Mouse (Mus musculus) lung, postnatal 0 days (tissue): ENCODE measurements around the gene Atp6v0a1. TPM values are rescaled to one million over a fixed set of nuclear protein-coding genes. Genes with fewer than 3 reads are reported as not detected.

ENCODE experiments used
- ATAC-seq: fragments of 200-750 bp; cut with Nextera tagmentation; 2 replicates; pipeline ENCODE4 v1.8.0; 2017; ENCODE audit warnings: moderate library complexity
- DNase-seq: peaks from one replicate; pipeline ENCODE4 v3.0.0-alpha.2; 2016; ENCODE audit warnings: low spot score
- H3K27ac ChIP-seq: fragments of 300-500 bp; sonication (generic); 2 replicates; pipeline ENCODE4 v1.5.1; 2014; ENCODE audit warnings: antibody characterized with exemption, mild to moderate bottlenecking, low read length, mixed read lengths
- H3K27me3 ChIP-seq: fragments of 300-500 bp; sonication (generic); replicated peaks from 2 replicates; pipeline ENCODE4 v1.6.1; 2014; ENCODE audit warnings: low read length, mixed read lengths; ENCODE audit not compliant: insufficient read depth
- H3K36me3 ChIP-seq: fragments of 300-500 bp; sonication (generic); 2 replicates; pipeline ENCODE4 v1.6.1; 2014; ENCODE audit warnings: low read length, mixed read lengths; ENCODE audit not compliant: insufficient read depth
- H3K4me1 ChIP-seq: fragments of 300-500 bp; sonication (generic); 2 replicates; pipeline ENCODE4 v1.6.1; 2014; ENCODE audit warnings: antibody characterized with exemption, low read depth, low read length, mixed read lengths; ENCODE audit not compliant: insufficient read depth
- H3K4me2 ChIP-seq: fragments of 300-500 bp; sonication (generic); replicated peaks from 2 replicates; pipeline ENCODE4 v1.6.1; 2014; ENCODE audit warnings: low read depth, mild to moderate bottlenecking, low read length, moderate library complexity, mixed read lengths
- H3K4me3 ChIP-seq: fragments of 300-500 bp; sonication (generic); 2 replicates; pipeline ENCODE4 v1.5.1; 2014; ENCODE audit warnings: low read depth, low read length
- H3K9ac ChIP-seq: fragments of 300-500 bp; sonication (generic); replicated peaks from 2 replicates; pipeline ENCODE4 v1.6.1; 2014; ENCODE audit warnings: low read depth, mild to moderate bottlenecking
- H3K9me3 ChIP-seq: fragments of 300-500 bp; sonication (generic); 2 replicates; pipeline ENCODE4 v1.6.1; 2016; ENCODE audit warnings: low read length, mixed read lengths
- CTCF ChIP-seq: IDR thresholded peaks from 2 replicates; pipeline ENCODE4 v1.5.1; 2016; ENCODE audit warnings: antibody characterized with exemption, mild to moderate bottlenecking
- EP300 ChIP-seq: IDR thresholded peaks from 2 replicates; pipeline ENCODE4 v1.6.1; 2016; ENCODE audit warnings: antibody characterized with exemption, mild to moderate bottlenecking, control low read depth
- WGBS: fragments of 180-500 bp; shearing (Covaris S2); extraction: QIAGEN DNeasy Blood & Tissue Kit; methylation state at CpG from one replicate; pipeline ENCODE4 v1.1.7; 2014; 5-methylcytosine and 5-hydroxymethylcytosine counted together
- polyA plus RNA-seq: library from polyadenylated mRNA; unstranded; fragments of >200 nt; fragmentation: Nextera tagmentation; extraction: Ambion mirVana; gene quantifications from 2 replicates; pipeline ENCODE4 v1.2.1, GENCODE M21; 2015

Atp6v0a1 gene
- polyA plus RNA-seq, 1 experiment from 2014 or later = 51.3 TPM

- peaks cover 46% of the 10 kb centered on the region for H3K36me3 ChIP-seq
- H3K9ac ChIP-seq = no peak overlapping the region
- 88% methylated on average over 10 of the region's 10 CpGs for WGBS
These were observed 28.5 kb downstream of the Atp6v0a1 start for GRCm38 (mm10) chr11:101037795-101038194.

GRCm38 (mm10) chr11:101045826-101046225 lies 36.6 kb downstream of the Atp6v0a1 start:
- H3K9ac ChIP-seq = no peak overlapping the region
- H3K27ac ChIP-seq = no peak overlapping the region
- ATAC-seq (no peak), DNase-seq (no peak)
- H3K9me3 ChIP-seq = no peaks in the 10 kb centered on the region
- peaks cover 90% of the 10 kb centered on the region for H3K36me3 ChIP-seq
- no peaks in the 10 kb centered on the region for H3K27me3 ChIP-seq
- no peak for TF ChIP-seq EP300
- no peak for TF ChIP-seq CTCF
- no peak overlapping the region for H3K4me2 ChIP-seq
- no peak overlapping the region for H3K4me3 ChIP-seq
- H3K4me1 ChIP-seq = no peaks in the 10 kb centered on the region
- 84% methylated on average over 4 of the region's 4 CpGs for WGBS

More at GRCm38 (mm10) chr11:101037795-101038194, 28.5 kb downstream of the Atp6v0a1 start:
- TF ChIP-seq CTCF (no peak), EP300 (no peak)
- H3K4me2 ChIP-seq = no peak overlapping the region
- DNase-seq (no peak), ATAC-seq (no peak)
- H3K27ac ChIP-seq = no peak overlapping the region
- no peak overlapping the region for H3K4me3 ChIP-seq
- H3K27me3 ChIP-seq = no peaks in the 10 kb centered on the region
- H3K4me1 ChIP-seq = no peaks in the 10 kb centered on the region
- no peaks in the 10 kb centered on the region for H3K9me3 ChIP-seq

GRCm38 (mm10) chr11:101046440-101046839 lies 37.2 kb downstream of the Atp6v0a1 start:
- TF ChIP-seq EP300 = no peak
- no peak for TF ChIP-seq CTCF
- no peak for ATAC-seq
- no peaks in the 10 kb centered on the region for H3K9me3 ChIP-seq
- no peak for DNase-seq
- H3K36me3 ChIP-seq = peaks cover 84% of the 10 kb centered on the region
- no peaks in the 10 kb centered on the region for H3K27me3 ChIP-seq
- H3K4me1 ChIP-seq = no peaks in the 10 kb centered on the region
- no peak overlapping the region for H3K27ac ChIP-seq
- no peak overlapping the region for H3K4me2 ChIP-seq
- 53% methylated on average over 9 of the region's 9 CpGs for WGBS
- no peak overlapping the region for H3K9ac ChIP-seq
- H3K4me3 ChIP-seq = no peak overlapping the region

GRCm38 (mm10) chr11:101047502-101047901 lies 38.2 kb downstream of the Atp6v0a1 start:
- Histone ChIP-seq H3K36me3 (peaks cover 79% of the 10 kb centered on the region), H3K9me3 (no peaks in the 10 kb centered on the region)

GRCm38 (mm10) chr11:101050359-101050758 lies 41.1 kb downstream of the Atp6v0a1 start:
- no peak overlapping the region for H3K4me2 ChIP-seq

More at GRCm38 (mm10) chr11:101047502-101047901, 38.2 kb downstream of the Atp6v0a1 start:
- 0 out of 2 replicates have a peak, but pooled peaks cover 2% of the 10 kb centered on the region for H3K4me1 ChIP-seq
- no peak overlapping the region for H3K27ac ChIP-seq
- H3K4me2 ChIP-seq = no peak overlapping the region
- 86% methylated on average over 3 of the region's 3 CpGs for WGBS
- DNase-seq = no peak
- no peak for TF ChIP-seq EP300
- TF ChIP-seq CTCF = no peak
- no peaks in the 10 kb centered on the region for H3K27me3 ChIP-seq
- no peak for ATAC-seq
- H3K9ac ChIP-seq = no peak overlapping the region
- no peak overlapping the region for H3K4me3 ChIP-seq

DNA sequence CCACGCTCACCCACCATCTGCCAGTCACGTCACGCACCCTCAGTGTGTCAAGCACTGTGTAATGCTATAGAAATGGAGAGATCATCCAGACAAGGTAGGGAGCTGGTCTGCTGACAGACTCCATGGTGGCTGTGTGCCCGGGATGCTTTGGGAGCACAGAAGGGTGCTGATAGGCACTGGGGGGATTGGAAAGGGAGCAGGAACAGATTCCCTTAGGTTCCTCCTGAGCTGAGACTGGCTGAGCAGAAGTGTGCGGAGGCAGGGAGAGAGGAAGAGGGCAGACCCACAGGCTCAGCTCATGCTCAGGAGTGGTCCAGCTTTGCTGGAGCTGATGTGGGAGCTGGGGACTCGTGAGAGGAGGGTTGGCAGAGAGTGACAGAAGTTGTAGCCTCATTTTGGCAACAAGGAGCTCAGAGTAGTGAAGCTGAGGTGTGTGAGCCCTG lies 41.8 kb downstream of the Atp6v0a1 start:
- WGBS = 89% methylated on average over 6 of the region's 6 CpGs
- no peaks in the 10 kb centered on the region for H3K9me3 ChIP-seq
- H3K4me3 ChIP-seq = no peak overlapping the region
- ATAC-seq (no peak), DNase-seq (no peak)
- no peak overlapping the region for H3K4me2 ChIP-seq
- H3K4me1 ChIP-seq = peaks cover 12% of the 10 kb centered on the region; the same call in 1 of the 2 replicates
- no peak overlapping the region for H3K27ac ChIP-seq
- H3K36me3 ChIP-seq = peaks cover 52% of the 10 kb centered on the region
- H3K27me3 ChIP-seq = no peaks in the 10 kb centered on the region
- TF ChIP-seq EP300 (no peak), CTCF (no peak)
- no peak overlapping the region for H3K9ac ChIP-seq

More at GRCm38 (mm10) chr11:101050359-101050758, 41.1 kb downstream of the Atp6v0a1 start:
- Histone ChIP-seq H3K4me1 (peaks cover 10% of the 10 kb centered on the region; the same call in 1 of the 2 replicates), H3K27me3 (no peaks in the 10 kb centered on the region), H3K9ac (no peak overlapping the region), H3K36me3 (peaks cover 56% of the 10 kb centered on the region), H3K27ac (no peak overlapping the region), H3K9me3 (no peaks in the 10 kb centered on the region), H3K4me3 (no peak overlapping the region)
- ATAC-seq (no peak), DNase-seq (no peak)
- TF ChIP-seq CTCF = no peak
- TF ChIP-seq EP300 = no peak
- WGBS = 91% methylated on average over 9 of the region's 9 CpGs

DNA sequence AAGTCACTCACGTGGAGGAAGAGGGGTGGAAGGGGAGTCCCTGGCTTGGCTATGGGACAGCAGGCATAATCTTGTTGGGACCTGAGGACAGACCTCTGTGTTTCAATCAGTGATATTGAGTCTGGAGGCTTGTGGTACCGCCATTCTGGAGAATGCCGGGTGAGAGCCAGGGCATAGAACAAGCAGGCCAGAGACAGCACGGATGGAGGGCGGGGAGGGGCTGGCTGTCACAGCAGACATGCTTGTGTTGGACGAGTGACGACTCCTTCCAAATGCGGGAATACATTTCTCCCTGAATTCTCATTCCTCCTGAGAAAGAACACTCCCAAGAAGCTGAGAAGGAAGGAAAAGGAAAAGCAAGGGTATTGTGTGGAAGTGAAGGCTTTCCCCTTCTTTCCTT lies 42.4 kb downstream of the Atp6v0a1 start:
- H3K9me3 ChIP-seq = no peaks in the 10 kb centered on the region
- no peaks in the 10 kb centered on the region for H3K27me3 ChIP-seq
- no peak overlapping the region for H3K9ac ChIP-seq
- no peak overlapping the region for H3K4me3 ChIP-seq
- peaks cover 12% of the 10 kb centered on the region; the same call in 1 of the 2 replicates for H3K4me1 ChIP-seq
- no peak overlapping the region for H3K4me2 ChIP-seq
- no peak for ATAC-seq
- DNase-seq = no peak
- peaks cover 46% of the 10 kb centered on the region for H3K36me3 ChIP-seq
- no peak for TF ChIP-seq EP300
- H3K27ac ChIP-seq = peak overlapping the region; percentile 74; the same call in 1 of the 2 replicates
- 78% methylated on average over 8 of the region's 8 CpGs for WGBS
